Mouse (Mus musculus): ENCODE data around the gene Suclg2. TPM values are rescaled to one million over a fixed set of nuclear protein-coding genes. Genes with fewer than 3 reads are reported as not detected.
A peak's percentile ranks its signal among the peaks of the same experiment; 100 is the strongest.

Suclg2 gene
- polyA plus RNA-seq, 1 experiment = 126 TPM

GRCm38 (mm10) chr6:95668629-95669334 lies 49.8 kb downstream of the Suclg2 start:
- Histone ChIP-seq H3K27ac (ENCODE audit: insufficient read depth, low read depth, low read length) (no peak overlapping the region), H3K36me3 (ENCODE audit: control insufficient read depth, insufficient read depth, low read length) (no peaks in the 10 kb centered on the region), H3K27me3 (replicated peaks; ENCODE audit: control insufficient read depth, insufficient read depth, low read length) (no peaks in the 10 kb centered on the region), H3K4me1 (ENCODE audit: control insufficient read depth, insufficient read depth, low read length) (no peaks in the 10 kb centered on the region; the same call in 1 of the 2 replicates), H3K4me3 (ENCODE audit: insufficient read depth, low read depth, low read length) (no peak overlapping the region)
- DNase-seq = no peak
- 93% methylated on average over 6 of the region's 6 CpGs for WGBS
- TF ChIP-seq CTCF (conservative IDR thresholded peaks at IDR 0.05; ENCODE audit: insufficient read depth, insufficient read length, low read depth, low read length) (no peak), POLR2A (IDR thresholded peaks at IDR 0.05; ENCODE audit: low read depth, low read length) (no peak)

GRCm38 (mm10) chr6:95657671-95658070 lies 60.9 kb downstream of the Suclg2 start:
- DNase-seq = no peak
- Histone ChIP-seq H3K4me1 (ENCODE audit: control insufficient read depth, insufficient read depth, low read length) (peaks cover 5% of the 10 kb centered on the region; the same call in 1 of the 2 replicates), H3K36me3 (ENCODE audit: control insufficient read depth, insufficient read depth, low read length) (no peaks in the 10 kb centered on the region), H3K4me3 (ENCODE audit: insufficient read depth, low read depth, low read length) (no peak overlapping the region), H3K27me3 (replicated peaks; ENCODE audit: control insufficient read depth, insufficient read depth, low read length) (no peaks in the 10 kb centered on the region), H3K27ac (ENCODE audit: insufficient read depth, low read depth, low read length) (no peak overlapping the region)
- WGBS = 97% methylated on average over 8 of the region's 8 CpGs
- no peak for TF ChIP-seq POLR2A (IDR thresholded peaks at IDR 0.05; ENCODE audit: low read depth, low read length)
- no peak for TF ChIP-seq CTCF (conservative IDR thresholded peaks at IDR 0.05; ENCODE audit: insufficient read depth, insufficient read length, low read depth, low read length)

DNA sequence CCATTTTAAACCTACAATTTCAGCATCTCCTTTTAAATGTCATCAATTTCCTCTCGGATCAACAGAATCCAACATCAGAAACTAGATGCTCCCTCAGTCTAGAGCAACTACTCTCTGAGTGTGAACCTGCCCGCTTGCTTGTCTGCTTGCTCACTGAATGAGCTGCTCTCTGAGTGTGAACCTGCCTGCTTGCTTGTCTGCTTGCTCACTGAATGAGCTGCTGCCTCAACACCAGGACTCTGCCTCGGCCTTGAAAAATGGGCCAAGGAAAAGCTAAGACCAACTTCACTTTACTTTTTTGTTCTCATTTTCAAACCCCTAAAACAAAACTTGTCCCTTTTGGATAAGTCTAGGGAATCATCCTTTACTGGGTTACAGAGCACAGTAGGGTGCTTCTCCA lies 64.9 kb downstream of the Suclg2 start:
- TF ChIP-seq POLR2A (IDR thresholded peaks at IDR 0.05; ENCODE audit: low read depth, low read length) = no peak
- no peak for TF ChIP-seq CTCF (conservative IDR thresholded peaks at IDR 0.05; ENCODE audit: insufficient read depth, insufficient read length, low read depth, low read length)
- no peak for DNase-seq
- Histone ChIP-seq H3K36me3 (ENCODE audit: control insufficient read depth, insufficient read depth, low read length) (no peaks in the 10 kb centered on the region), H3K27ac (ENCODE audit: insufficient read depth, low read depth, low read length) (no peak overlapping the region), H3K4me3 (ENCODE audit: insufficient read depth, low read depth, low read length) (no peak overlapping the region), H3K27me3 (replicated peaks; ENCODE audit: control insufficient read depth, insufficient read depth, low read length) (no peaks in the 10 kb centered on the region), H3K4me1 (ENCODE audit: control insufficient read depth, insufficient read depth, low read length) (peaks cover 9% of the 10 kb centered on the region; the same call in 1 of the 2 replicates)
- 95% methylated on average over 3 of the region's 3 CpGs for WGBS

GRCm38 (mm10) chr6:95652774-95653173 lies 65.8 kb downstream of the Suclg2 start:
- peak; percentile 33 for DNase-seq
- TF ChIP-seq CTCF (conservative IDR thresholded peaks at IDR 0.05; ENCODE audit: insufficient read depth, insufficient read length, low read depth, low read length) = no peak
- TF ChIP-seq POLR2A (IDR thresholded peaks at IDR 0.05; ENCODE audit: low read depth, low read length) = no peak
- 59% methylated on average over 6 of the region's 6 CpGs for WGBS
- H3K27me3 ChIP-seq (replicated peaks; ENCODE audit: control insufficient read depth, insufficient read depth, low read length) = no peaks in the 10 kb centered on the region
- H3K4me3 ChIP-seq (ENCODE audit: insufficient read depth, low read depth, low read length) = no peak overlapping the region
- H3K36me3 ChIP-seq (ENCODE audit: control insufficient read depth, insufficient read depth, low read length) = no peaks in the 10 kb centered on the region
- peaks cover 9% of the 10 kb centered on the region; the same call in 1 of the 2 replicates for H3K4me1 ChIP-seq (ENCODE audit: control insufficient read depth, insufficient read depth, low read length)
- no peak overlapping the region for H3K27ac ChIP-seq (ENCODE audit: insufficient read depth, low read depth, low read length)

GRCm38 (mm10) chr6:95651391-95651876 lies 67.2 kb downstream of the Suclg2 start:
- Histone ChIP-seq H3K27me3 (replicated peaks; ENCODE audit: control insufficient read depth, insufficient read depth, low read length) (no peaks in the 10 kb centered on the region), H3K4me3 (ENCODE audit: insufficient read depth, low read depth, low read length) (no peak overlapping the region), H3K36me3 (ENCODE audit: control insufficient read depth, insufficient read depth, low read length) (no peaks in the 10 kb centered on the region), H3K4me1 (ENCODE audit: control insufficient read depth, insufficient read depth, low read length) (peaks cover 9% of the 10 kb centered on the region; the same call in 1 of the 2 replicates), H3K27ac (ENCODE audit: insufficient read depth, low read depth, low read length) (no peak overlapping the region)
- TF ChIP-seq CTCF (conservative IDR thresholded peaks at IDR 0.05; ENCODE audit: insufficient read depth, insufficient read length, low read depth, low read length) (no peak), POLR2A (IDR thresholded peaks at IDR 0.05; ENCODE audit: low read depth, low read length) (no peak)
- DNase-seq = no peak
- 67% methylated on average over 6 of the region's 6 CpGs for WGBS

GRCm38 (mm10) chr6:95650082-95650722 lies 68.4 kb downstream of the Suclg2 start:
- WGBS = 53% methylated on average over 13 of the region's 13 CpGs
- Histone ChIP-seq H3K36me3 (ENCODE audit: control insufficient read depth, insufficient read depth, low read length) (no peaks in the 10 kb centered on the region), H3K4me3 (ENCODE audit: insufficient read depth, low read depth, low read length) (no peak overlapping the region), H3K27me3 (replicated peaks; ENCODE audit: control insufficient read depth, insufficient read depth, low read length) (no peaks in the 10 kb centered on the region), H3K27ac (ENCODE audit: insufficient read depth, low read depth, low read length) (no peak overlapping the region), H3K4me1 (ENCODE audit: control insufficient read depth, insufficient read depth, low read length) (peaks cover 9% of the 10 kb centered on the region; the same call in 1 of the 2 replicates)
- no peak for DNase-seq
- TF ChIP-seq POLR2A (IDR thresholded peaks at IDR 0.05; ENCODE audit: low read depth, low read length) = no peak
- no peak for TF ChIP-seq CTCF (conservative IDR thresholded peaks at IDR 0.05; ENCODE audit: insufficient read depth, insufficient read length, low read depth, low read length)

- Histone ChIP-seq H3K27ac (ENCODE audit: insufficient read depth, low read depth, low read length) (no peak overlapping the region), H3K4me1 (ENCODE audit: control insufficient read depth, insufficient read depth, low read length) (peaks cover 9% of the 10 kb centered on the region; the same call in 1 of the 2 replicates), H3K36me3 (ENCODE audit: control insufficient read depth, insufficient read depth, low read length) (no peaks in the 10 kb centered on the region), H3K4me3 (ENCODE audit: insufficient read depth, low read depth, low read length) (no peak overlapping the region), H3K27me3 (replicated peaks; ENCODE audit: control insufficient read depth, insufficient read depth, low read length) (no peaks in the 10 kb centered on the region)
- WGBS = 73% methylated on average over 10 of the region's 10 CpGs
- no peak for DNase-seq
- no peak for TF ChIP-seq POLR2A (IDR thresholded peaks at IDR 0.05; ENCODE audit: low read depth, low read length)
- no peak for TF ChIP-seq CTCF (conservative IDR thresholded peaks at IDR 0.05; ENCODE audit: insufficient read depth, insufficient read length, low read depth, low read length)
Observed at GRCm38 (mm10) chr6:95649123-95649663, 69.4 kb downstream of the Suclg2 start.

Measured in kidney, adult 2 months (tissue).